Mouse (Mus musculus) ES-Bruce4 (cell line): Measurements from ENCODE around the gene Trim46. TPM values are rescaled to one million over a fixed set of nuclear protein-coding genes. Genes with fewer than 3 reads are reported as not detected.

ENCODE experiments used
- H3K27ac ChIP-seq: 2 replicates; pipeline ENCODE4 v1.5.1; 2012; ENCODE audit warnings: low read length, inconsistent platforms; ENCODE audit not compliant: insufficient read depth
- H3K27me3 ChIP-seq: 2 replicates; pipeline ENCODE4 v1.6.1; 2012; ENCODE audit warnings: mild to moderate bottlenecking, low read length, inconsistent platforms; ENCODE audit not compliant: control insufficient read depth, poor library complexity, insufficient read depth, severe bottlenecking
- H3K36me3 ChIP-seq: 2 replicates; pipeline ENCODE4 v1.6.1; 2012; ENCODE audit warnings: inconsistent platforms, mild to moderate bottlenecking, low read length, moderate library complexity; ENCODE audit not compliant: control insufficient read depth, poor library complexity, insufficient read depth, severe bottlenecking
- H3K4me1 ChIP-seq: one replicate; pipeline ENCODE4 v1.8.1; 2011; ENCODE audit warnings: low read length; ENCODE audit not compliant: control insufficient read depth, insufficient read depth
- H3K4me3 ChIP-seq: 2 replicates; pipeline ENCODE4 v1.5.1; 2011; ENCODE audit warnings: low read depth, mild to moderate bottlenecking, low read length
- H3K9ac ChIP-seq: 2 replicates; pipeline ENCODE4 v1.6.1; 2012; ENCODE audit warnings: low read depth, mild to moderate bottlenecking, inconsistent platforms; ENCODE audit not compliant: poor library complexity, severe bottlenecking
- H3K9me3 ChIP-seq: replicated peaks from 2 replicates; pipeline ENCODE4 v1.6.1; 2012; ENCODE audit warnings: mild to moderate bottlenecking, low read length, inconsistent platforms; ENCODE audit not compliant: control insufficient read depth, poor library complexity, insufficient read depth, severe bottlenecking
- CTCF ChIP-seq: IDR thresholded peaks from one replicate; pipeline ENCODE4 v1.8.1; 2011; ENCODE audit warnings: low read depth, low read length
- EP300 ChIP-seq: IDR thresholded peaks from 2 replicates; pipeline ENCODE4 v1.6.1; 2011; ENCODE audit warnings: low read depth, low read length; ENCODE audit not compliant: insufficient read depth
- POLR2A ChIP-seq: IDR thresholded peaks from one replicate; pipeline ENCODE4 v1.8.1; 2011; ENCODE audit warnings: low read length; ENCODE audit not compliant: insufficient read depth
- polyA plus RNA-seq: library from polyadenylated mRNA; stranded (reverse); fragments of >200 nt; gene quantifications from 2 replicates; pipeline ENCODE4 v1.2.4, GENCODE M21; 2011; ENCODE audit warnings: low read depth; ENCODE audit not compliant: missing spikeins, insufficient read depth, insufficient read length

The Trim46 gene
- polyA plus RNA-seq, 1 experiment: 5.7 TPM

GRCm38 (mm10) chr3:89291874-89292273 lies 45.8 kb upstream of the Trim46 start:
- no peaks in the 10 kb centered on the region for H3K27me3 ChIP-seq
- no peaks in the 10 kb centered on the region for H3K9me3 ChIP-seq
- H3K9ac ChIP-seq: no peak overlapping the region
- H3K27ac ChIP-seq: no peak overlapping the region
- no peak overlapping the region for H3K4me3 ChIP-seq
- no peaks in the 10 kb centered on the region for H3K4me1 ChIP-seq
- no peak for TF ChIP-seq EP300
- TF ChIP-seq POLR2A: no peak
- no peak for TF ChIP-seq CTCF
- H3K36me3 ChIP-seq: no peaks in the 10 kb centered on the region

GRCm38 (mm10) chr3:89288503-89288928 lies 42.4 kb upstream of the Trim46 start:
- H3K27ac ChIP-seq: no peak overlapping the region
- no peak overlapping the region for H3K9ac ChIP-seq
- no peaks in the 10 kb centered on the region for H3K27me3 ChIP-seq
- no peak overlapping the region for H3K4me3 ChIP-seq
- TF ChIP-seq POLR2A (no peak), CTCF (no peak), EP300 (no peak)
- no peaks in the 10 kb centered on the region for H3K36me3 ChIP-seq
- H3K9me3 ChIP-seq: no peaks in the 10 kb centered on the region
- H3K4me1 ChIP-seq: peaks cover 2% of the 10 kb centered on the region

GRCm38 (mm10) chr3:89287286-89287685 lies 41.2 kb upstream of the Trim46 start:
- no peaks in the 10 kb centered on the region for H3K36me3 ChIP-seq
- no peaks in the 10 kb centered on the region for H3K9me3 ChIP-seq
- H3K9ac ChIP-seq: no peak overlapping the region
- peaks cover 2% of the 10 kb centered on the region for H3K4me1 ChIP-seq
- no peak for TF ChIP-seq CTCF
- TF ChIP-seq EP300: no peak
- TF ChIP-seq POLR2A: no peak
- H3K4me3 ChIP-seq: no peak overlapping the region
- H3K27me3 ChIP-seq: no peaks in the 10 kb centered on the region
- no peak overlapping the region for H3K27ac ChIP-seq

GRCm38 (mm10) chr3:89285526-89285925 lies 39.4 kb upstream of the Trim46 start:
- Histone ChIP-seq H3K4me3 (peak overlapping the region; percentile 31; the same call in 1 of the 2 replicates), H3K36me3 (no peaks in the 10 kb centered on the region), H3K9me3 (no peaks in the 10 kb centered on the region), H3K27ac (no peak overlapping the region; the same call in 1 of the 2 replicates), H3K9ac (no peak overlapping the region), H3K27me3 (no peaks in the 10 kb centered on the region), H3K4me1 (peaks cover 2% of the 10 kb centered on the region)
- TF ChIP-seq EP300: no peak
- no peak for TF ChIP-seq POLR2A
- TF ChIP-seq CTCF: no peak

DNA sequence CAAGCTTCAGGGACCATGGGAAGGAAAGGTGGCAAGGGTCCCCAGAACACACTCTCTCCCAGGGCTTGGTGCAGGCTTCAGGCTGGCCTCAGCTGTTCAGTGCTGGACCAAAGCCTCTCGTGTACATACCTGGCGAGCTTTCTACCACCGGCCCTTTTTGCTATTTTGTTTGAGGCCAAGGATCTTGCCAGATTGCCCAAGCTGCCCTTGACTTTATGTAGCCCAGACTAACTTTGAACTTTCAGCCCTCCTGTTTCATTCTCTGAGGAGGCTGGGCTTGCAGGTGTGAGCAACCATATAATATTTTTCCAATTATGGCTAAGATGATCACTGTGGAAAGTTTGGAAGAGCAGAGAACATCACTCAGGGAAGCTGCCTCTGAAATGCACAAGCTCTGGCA lies 38.2 kb upstream of the Trim46 start:
- Histone ChIP-seq H3K36me3 (no peaks in the 10 kb centered on the region), H3K9me3 (no peaks in the 10 kb centered on the region), H3K27me3 (no peaks in the 10 kb centered on the region), H3K4me1 (peaks cover 2% of the 10 kb centered on the region), H3K27ac (no peak overlapping the region), H3K9ac (no peak overlapping the region), H3K4me3 (no peak overlapping the region)
- no peak for TF ChIP-seq CTCF
- no peak for TF ChIP-seq EP300
- TF ChIP-seq POLR2A: no peak

DNA sequence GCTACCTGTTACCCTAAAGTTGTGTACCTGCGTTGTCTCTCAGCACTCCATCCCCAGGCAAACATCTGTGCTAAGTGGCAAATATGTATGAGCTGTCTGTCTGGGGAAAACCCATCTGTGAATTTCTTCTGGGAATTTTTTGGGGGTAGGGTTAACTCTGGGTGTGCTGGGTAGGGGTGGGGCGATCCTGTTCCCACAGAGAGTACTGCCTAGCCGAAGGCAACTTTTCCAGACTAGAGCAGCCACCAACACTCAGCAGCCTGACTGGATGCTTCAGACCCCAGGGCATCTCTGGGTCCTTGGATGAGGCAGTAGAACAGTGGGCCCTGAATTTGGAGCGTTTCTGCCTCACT lies 36.2 kb upstream of the Trim46 start:
- H3K4me1 ChIP-seq: peaks cover 2% of the 10 kb centered on the region
- no peak overlapping the region for H3K4me3 ChIP-seq
- H3K36me3 ChIP-seq: no peaks in the 10 kb centered on the region
- no peaks in the 10 kb centered on the region for H3K27me3 ChIP-seq
- TF ChIP-seq CTCF: no peak
- no peak for TF ChIP-seq POLR2A
- no peak for TF ChIP-seq EP300
- H3K9ac ChIP-seq: 0 out of 2 replicates have a peak overlapping the region, but pooled peaks have one; percentile 12
- H3K27ac ChIP-seq: no peak overlapping the region
- no peaks in the 10 kb centered on the region for H3K9me3 ChIP-seq
